ENCODE assay signal across 9 mouse cellular contexts in the genomic region with DNA sequence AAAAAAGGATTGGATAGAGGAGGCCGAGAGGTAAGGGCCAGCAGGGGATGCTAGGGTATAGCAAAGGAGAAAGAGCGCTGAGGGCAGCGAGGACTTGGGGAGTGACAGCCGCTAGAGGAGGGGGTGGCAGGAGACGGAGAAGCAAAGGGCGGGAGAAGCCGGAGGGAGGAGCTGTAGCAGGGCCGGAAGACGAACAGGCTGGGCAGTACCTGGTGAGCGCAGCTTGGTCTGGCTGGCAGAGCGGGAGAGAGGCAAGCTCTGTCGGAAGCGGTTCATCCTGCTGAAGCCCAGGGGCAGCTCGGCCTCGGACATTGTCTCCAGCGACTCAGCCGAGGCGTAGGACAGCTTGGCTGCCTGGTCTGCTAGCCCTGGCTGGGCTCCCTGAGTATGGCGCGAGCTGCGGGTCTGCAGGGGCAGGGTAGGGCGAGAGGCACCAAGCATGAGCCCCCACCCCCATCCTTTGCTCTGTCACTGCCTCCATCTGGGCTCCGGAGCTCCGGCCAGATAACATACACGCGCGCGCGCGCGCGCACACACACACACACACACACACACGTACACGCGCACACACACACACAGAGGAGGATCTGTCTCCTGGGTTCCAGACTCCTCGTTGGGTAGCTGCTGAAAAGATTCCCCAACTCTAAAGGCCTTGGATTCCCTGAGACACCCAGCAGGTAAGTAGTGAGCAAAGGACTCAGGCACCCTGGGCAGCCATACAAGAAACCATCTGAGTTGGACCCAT. TPM values are rescaled to one million over a fixed set of nuclear protein-coding genes. Genes with fewer than 3 reads are reported as not detected.
DNase-seq lines count a peak whose midpoint lies in the region; ATAC-seq lines count a peak whose summit lies in the region.
"Had no signal": no experiment of that assay in that cellular context is flagged by ENCODE, and none has a peak within 500 bp of the region (broad histone marks: within the 10 kb centered on the region; RNA-seq: fewer than 3 reads in every experiment).

No protein-coding gene starts in this region.

- H3K9ac ChIP-seq in hindbrain, embryonic 14.5 days = peak overlapping the region; percentile 50; the same call in 1 of the 2 replicates

- peaks cover 38% of the 10 kb centered on the region for H3K36me3 ChIP-seq in hindbrain, embryonic 14.5 days (replicated peaks; ENCODE audit: control insufficient read depth, insufficient read depth)
- peaks cover 10% of the 10 kb centered on the region; the same call in 1 of the 2 replicates for H3K36me3 ChIP-seq in midbrain, embryonic 10.5 days

- H3K27me3 ChIP-seq in hindbrain, embryonic 14.5 days (ENCODE audit: control insufficient read depth, insufficient read depth, low read length) = peaks cover 65% of the 10 kb centered on the region
- peaks cover 98% of the 10 kb centered on the region for H3K27me3 ChIP-seq in midbrain, embryonic 10.5 days (ENCODE audit: low read depth, poor library complexity, severe bottlenecking)

- no peak overlapping the region for H3K27ac ChIP-seq in hindbrain, embryonic 14.5 days
- H3K27ac ChIP-seq in midbrain, embryonic 10.5 days (replicated peaks) = peak overlapping the region; percentile 65

- H3K4me3 ChIP-seq in hindbrain, embryonic 14.5 days (replicated peaks; ENCODE audit: low read length) = peak overlapping the region; percentile 19
- peak overlapping the region; percentile 56 for H3K4me3 ChIP-seq in midbrain, embryonic 10.5 days

- peak; percentile 31 for ATAC-seq in CD4-positive, CD25-positive, alpha-beta regulatory T cell, adult 4 months
- 0 out of 2 replicates have a peak, but pooled peaks have one; percentile 22 for ATAC-seq in common myeloid progenitor, adult 5-6 weeks (replicated peaks; ENCODE audit: low read depth, poor library complexity, severe bottlenecking)
- peak; percentile 22; the same call in 1 of the 2 replicates for ATAC-seq in hindbrain, embryonic 14.5 days (ENCODE audit: low FRiP score)

- 3% methylated on average over 36 of the region's 36 CpGs for WGBS in hindbrain, embryonic 14.5 days
- under 1% methylated on average over 36 of the region's 36 CpGs for WGBS in midbrain, embryonic 10.5 days

- H3K9me3 ChIP-seq in hindbrain, embryonic 14.5 days (ENCODE audit: control insufficient read depth, low read length) = no peaks in the 10 kb centered on the region
- H3K9me3 ChIP-seq in midbrain, embryonic 10.5 days (replicated peaks) = no peaks in the 10 kb centered on the region

- H3K4me2 ChIP-seq in hindbrain, embryonic 14.5 days (replicated peaks) = peak overlapping the region; percentile 48

- peak; percentile 85 for DNase-seq in heart, adult 11 months
- DNase-seq in heart, adult 18-20 months = no peak
- no peak for DNase-seq in hindbrain, embryonic 14.5 days (ENCODE audit: low spot score)
- DNase-seq in midbrain, embryonic 10.5 days (ENCODE audit: low spot score) = peak; percentile 75
- no peak for DNase-seq in spleen, postnatal 14 days (ENCODE audit: low spot score in 2 of 2)
- DNase-seq in gastrocnemius, postnatal 4 days (ENCODE audit: low spot score in 2 of 2) = no peak

- peaks cover 33% of the 10 kb centered on the region; the same call in 1 of the 2 replicates for H3K4me1 ChIP-seq in hindbrain, embryonic 14.5 days (replicated peaks; ENCODE audit: control insufficient read depth, insufficient read depth, low read length)
- peaks cover 78% of the 10 kb centered on the region for H3K4me1 ChIP-seq in midbrain, embryonic 10.5 days

RNA-seq across cellular contexts. Expression of gene 4933428G20Rik, which starts 36.9 kb away (rescaled TPM):
- total RNA-seq in heart, adult 18-20 months (2021) = not detected
- not detected for polyA plus RNA-seq in CD4-positive, CD25-positive, alpha-beta regulatory T cell, adult 4 months (2017; shearing (Covaris generic))
- not detected in 2 replicates for total RNA-seq in common myeloid progenitor, adult 5-6 weeks (2017)
- polyA plus RNA-seq in hindbrain, embryonic 14.5 days (2014; fragmentation: Nextera tagmentation; extraction: Ambion mirVana) = 0.41 TPM in 1 of 2 replicates, not detected in the other
- 0.25 and 0.28 TPM in 2 replicates for polyA plus RNA-seq in midbrain, embryonic 10.5 days (2016; fragmentation: Nextera tagmentation; extraction: Ambion mirVana)
- not detected for total RNA-seq in gastrocnemius, postnatal 4 days (2021)
- polyA plus RNA-seq: large intestine, adult 2 months had no signal

RNA-seq across cellular contexts. Expression of gene Srcin1, which starts 39.0 kb away (rescaled TPM):
- total RNA-seq in heart, adult 18-20 months (2021) = under 1 TPM; 0.18 to 0.25 TPM
- not detected for polyA plus RNA-seq in CD4-positive, CD25-positive, alpha-beta regulatory T cell, adult 4 months (2017; shearing (Covaris generic))
- total RNA-seq in common myeloid progenitor, adult 5-6 weeks (2017) = not detected in 2 replicates
- 9.1 and 11.8 TPM in 2 replicates for polyA plus RNA-seq in hindbrain, embryonic 14.5 days (2014; fragmentation: Nextera tagmentation; extraction: Ambion mirVana)
- polyA plus RNA-seq in midbrain, embryonic 10.5 days (2016; fragmentation: Nextera tagmentation; extraction: Ambion mirVana) = 0.89 and 1.6 TPM in 2 replicates
- 1 to 10 TPM; 1.3 to 1.7 TPM for total RNA-seq in gastrocnemius, postnatal 4 days (2021)

Comparison
In these comparisons a context has a peak if more than half of its experiments do, and no peak if none do; other contexts are left out.
1. DNase-seq: peak in heart, adult 11 months (single experiment) and midbrain, embryonic 10.5 days (single experiment); none in heart, adult 18-20 months (0 of 2), hindbrain, embryonic 14.5 days (single experiment), spleen, postnatal 14 days (0 of 2) and gastrocnemius, postnatal 4 days (0 of 2).
2. Peak in every context shown above with its lines, with median percentiles within 50 percentile points of each other: ATAC-seq.